Mouse (Mus musculus) gastrocnemius, postnatal 25 days (tissue): ENCODE measurements around the gene Tial1. TPM values are rescaled to one million over a fixed set of nuclear protein-coding genes. Genes with fewer than 3 reads are reported as not detected.

Experiments
- DNase-seq: peaks from one replicate; pipeline ENCODE4 v3.0.0; 2022
- long read RNA-seq, 2 experiments: library from polyadenylated mRNA; stranded (forward); transcript quantifications; one replicate each; pipeline ENCODE4 v2.0.0; 2021
- total RNA-seq, 2 experiments: library from RNA; stranded (reverse); gene quantifications; 1 replicate in 1 of 2; 2 replicates in 1 of 2; pipeline ENCODE4 v1.2.3; 2021

The Tial1 gene
- 10 to 100 TPM; 36.3 to 40.6 TPM for total RNA-seq
- long read RNA-seq, experiment 1, full-length matches to known transcripts, result 6 of 7 reads
- long read RNA-seq, experiment 1, partial matches to known transcripts, result 1 of 7 reads
- long read RNA-seq, experiment 1, other reads (novel, unspliced or antisense), result 0 of 7 reads
- long read RNA-seq, experiment 2, full-length matches to known transcripts, result 11 of 19 reads
- long read RNA-seq, experiment 2, partial matches to known transcripts, result 4 of 19 reads
- long read RNA-seq, experiment 2, other reads (novel, unspliced or antisense), result 4 of 19 reads

GRCm38 (mm10) chr7:128461285-128462215, at the start of gene Tial1:
Gene Tial1 (minus strand): TSS chr7:128461717.
- DNase-seq, result peak; percentile 98

GRCm38 (mm10) chr7:128504091-128504490, 42.6 kb upstream of the Tial1 start:
- DNase-seq, result no peak

GRCm38 (mm10) chr7:128499801-128500200, 38.3 kb upstream of the Tial1 start:
- no peak for DNase-seq

- DNase-seq, result no peak
Observed at GRCm38 (mm10) chr7:128494546-128494945, 33.0 kb upstream of the Tial1 start.

- no peak for DNase-seq
Observed at GRCm38 (mm10) chr7:128488986-128489385, 27.5 kb upstream of the Tial1 start.

GRCm38 (mm10) chr7:128474322-128474721, 12.8 kb upstream of the Tial1 start:
- peak; percentile 58 for DNase-seq

- no peak for DNase-seq
Observed at GRCm38 (mm10) chr7:128462406-128462805, 889 bp upstream of the Tial1 start.

GRCm38 (mm10) chr7:128460865-128461228, 670 bp downstream of the Tial1 start:
- no peak for DNase-seq

GRCm38 (mm10) chr7:128460131-128460864, 1.2 kb downstream of the Tial1 start:
- DNase-seq, result peak; percentile 14

GRCm38 (mm10) chr7:128459791-128460130, 1.8 kb downstream of the Tial1 start:
- no peak for DNase-seq

- DNase-seq, result no peak
Observed at GRCm38 (mm10) chr7:128458011-128458410, 3.5 kb downstream of the Tial1 start.

- no peak for DNase-seq
Observed at GRCm38 (mm10) chr7:128452731-128453130, 8.8 kb downstream of the Tial1 start.

GRCm38 (mm10) chr7:128440584-128440983, 20.9 kb downstream of the Tial1 start:
- DNase-seq, result no peak

GRCm38 (mm10) chr7:128439251-128439650, 22.3 kb downstream of the Tial1 start:
- no peak for DNase-seq

GRCm38 (mm10) chr7:128438131-128438530, 23.4 kb downstream of the Tial1 start:
- no peak for DNase-seq

GRCm38 (mm10) chr7:128433213-128433612, 28.3 kb downstream of the Tial1 start:
- DNase-seq, result no peak

- no peak for DNase-seq
Observed at GRCm38 (mm10) chr7:128432574-128432973, 28.9 kb downstream of the Tial1 start.

GRCm38 (mm10) chr7:128422491-128422890, 39.0 kb downstream of the Tial1 start:
- DNase-seq, result no peak

GRCm38 (mm10) chr7:128421701-128422100, 39.8 kb downstream of the Tial1 start:
- DNase-seq, result no peak

GRCm38 (mm10) chr7:128419690-128420089, 41.8 kb downstream of the Tial1 start:
- DNase-seq, result no peak

- peak; percentile 53 for DNase-seq
Observed at GRCm38 (mm10) chr7:128417930-128418779, 43.4 kb downstream of the Tial1 start, which contains the start of gene Rgs10. Gene Rgs10 (minus strand): TSS chr7:128418758.
